Mouse (Mus musculus): Measurements from ENCODE around the gene Nsmce4a. TPM values are rescaled to one million over a fixed set of nuclear protein-coding genes. Genes with fewer than 3 reads are reported as not detected.

The Nsmce4a gene
- total RNA-seq, 2 experiments from 2014 or later: 41.8 to 42.2 TPM

- DNase-seq (ENCODE audit: low spot score in 2 of 2): no peak
- no peak for TF ChIP-seq CTCF (conservative IDR thresholded peaks at IDR 0.05)
- peak overlapping the region; percentile 55; the same call in 1 of the 2 replicates for H3K27ac ChIP-seq
- H3K4me3 ChIP-seq: no peak overlapping the region
Measured at GRCm38 (mm10) chr7:130563880-130564279, 9.0 kb downstream of the Nsmce4a start.

- H3K27ac ChIP-seq: no peak overlapping the region
- no peak for DNase-seq (ENCODE audit: low spot score in 2 of 2)
- H3K4me3 ChIP-seq: no peak overlapping the region
- no peak for TF ChIP-seq CTCF (conservative IDR thresholded peaks at IDR 0.05)
Measured at GRCm38 (mm10) chr7:130563276-130563675, 9.6 kb downstream of the Nsmce4a start.

GRCm38 (mm10) chr7:130560933-130561332 lies 12.0 kb downstream of the Nsmce4a start:
- H3K27ac ChIP-seq: no peak overlapping the region

GRCm38 (mm10) chr7:130558592-130558991 lies 14.3 kb downstream of the Nsmce4a start:
- no peak overlapping the region for H3K4me3 ChIP-seq
- H3K27ac ChIP-seq: no peak overlapping the region
- TF ChIP-seq CTCF (conservative IDR thresholded peaks at IDR 0.05): no peak
- DNase-seq (ENCODE audit: low spot score in 2 of 2): no peak

More at GRCm38 (mm10) chr7:130560933-130561332, 12.0 kb downstream of the Nsmce4a start:
- no peak for DNase-seq (ENCODE audit: low spot score in 2 of 2)
- H3K4me3 ChIP-seq: no peak overlapping the region
- no peak for TF ChIP-seq CTCF (conservative IDR thresholded peaks at IDR 0.05)

- Histone ChIP-seq H3K27ac (no peak overlapping the region), H3K4me3 (no peak overlapping the region)
- no peak for DNase-seq (ENCODE audit: low spot score in 2 of 2)
- no peak for TF ChIP-seq CTCF (conservative IDR thresholded peaks at IDR 0.05)
Measured at GRCm38 (mm10) chr7:130555597-130555996, 17.3 kb downstream of the Nsmce4a start.

GRCm38 (mm10) chr7:130553321-130553720 lies 19.6 kb downstream of the Nsmce4a start:
- DNase-seq (ENCODE audit: low spot score in 2 of 2): no peak
- TF ChIP-seq CTCF (conservative IDR thresholded peaks at IDR 0.05): no peak
- Histone ChIP-seq H3K4me3 (no peak overlapping the region), H3K27ac (no peak overlapping the region)

- no peak overlapping the region for H3K27ac ChIP-seq
- H3K4me3 ChIP-seq: no peak overlapping the region
- TF ChIP-seq CTCF (conservative IDR thresholded peaks at IDR 0.05): no peak
- DNase-seq (ENCODE audit: low spot score in 2 of 2): no peak
Measured at GRCm38 (mm10) chr7:130552780-130553179, 20.1 kb downstream of the Nsmce4a start.

GRCm38 (mm10) chr7:130547635-130548175 lies 25.2 kb downstream of the Nsmce4a start:
- H3K27ac ChIP-seq: peak overlapping the region; percentile 97; the same call in 1 of the 2 replicates
- TF ChIP-seq CTCF (conservative IDR thresholded peaks at IDR 0.05): no peak
- no peak overlapping the region; the same call in 1 of the 2 replicates for H3K4me3 ChIP-seq
- DNase-seq (ENCODE audit: low spot score in 2 of 2): no peak

GRCm38 (mm10) chr7:130546791-130547484 lies 26.0 kb downstream of the Nsmce4a start:
- peak; percentile 89 to 93 for DNase-seq (ENCODE audit: low spot score in 2 of 2)
- TF ChIP-seq CTCF (conservative IDR thresholded peaks at IDR 0.05): peak; percentile 83
- H3K27ac ChIP-seq: peak overlapping the region; percentile 97
- H3K4me3 ChIP-seq: peak overlapping the region; percentile 67

- peak overlapping the region; percentile 97 for H3K27ac ChIP-seq
- peak overlapping the region; percentile 67 for H3K4me3 ChIP-seq
- no peak for DNase-seq (ENCODE audit: low spot score in 2 of 2)
- no peak for TF ChIP-seq CTCF (conservative IDR thresholded peaks at IDR 0.05)
Measured at GRCm38 (mm10) chr7:130546421-130546790, 26.5 kb downstream of the Nsmce4a start.

GRCm38 (mm10) chr7:130545893-130546292 lies 27.0 kb downstream of the Nsmce4a start:
- TF ChIP-seq CTCF (conservative IDR thresholded peaks at IDR 0.05): no peak
- DNase-seq (ENCODE audit: low spot score in 2 of 2): no peak
- peak overlapping the region; percentile 67 for H3K4me3 ChIP-seq
- peak overlapping the region; percentile 97 for H3K27ac ChIP-seq

- H3K4me3 ChIP-seq: no peak overlapping the region
- no peak for TF ChIP-seq CTCF (conservative IDR thresholded peaks at IDR 0.05)
- H3K27ac ChIP-seq: peak overlapping the region; percentile 97; the same call in 1 of the 2 replicates
- DNase-seq (ENCODE audit: low spot score in 2 of 2): no peak
Measured at GRCm38 (mm10) chr7:130545401-130545800, 27.5 kb downstream of the Nsmce4a start.

- Histone ChIP-seq H3K4me3 (no peak overlapping the region), H3K27ac (no peak overlapping the region)
- no peak for TF ChIP-seq CTCF (conservative IDR thresholded peaks at IDR 0.05)
- no peak for DNase-seq (ENCODE audit: low spot score in 2 of 2)
Measured at GRCm38 (mm10) chr7:130543181-130543580, 29.7 kb downstream of the Nsmce4a start.

- Histone ChIP-seq H3K4me3 (no peak overlapping the region), H3K27ac (no peak overlapping the region)
- DNase-seq (ENCODE audit: low spot score in 2 of 2): no peak
- TF ChIP-seq CTCF (conservative IDR thresholded peaks at IDR 0.05): no peak
Measured at GRCm38 (mm10) chr7:130540176-130540575, 32.7 kb downstream of the Nsmce4a start.
